Mouse (Mus musculus): ENCODE measurements around the gene Nppa. TPM values are rescaled to one million over a fixed set of nuclear protein-coding genes. Genes with fewer than 3 reads are reported as not detected.

Nppa gene
- polyA plus RNA-seq, 2 experiments: 0.87 TPM; not detected in 1

DNA sequence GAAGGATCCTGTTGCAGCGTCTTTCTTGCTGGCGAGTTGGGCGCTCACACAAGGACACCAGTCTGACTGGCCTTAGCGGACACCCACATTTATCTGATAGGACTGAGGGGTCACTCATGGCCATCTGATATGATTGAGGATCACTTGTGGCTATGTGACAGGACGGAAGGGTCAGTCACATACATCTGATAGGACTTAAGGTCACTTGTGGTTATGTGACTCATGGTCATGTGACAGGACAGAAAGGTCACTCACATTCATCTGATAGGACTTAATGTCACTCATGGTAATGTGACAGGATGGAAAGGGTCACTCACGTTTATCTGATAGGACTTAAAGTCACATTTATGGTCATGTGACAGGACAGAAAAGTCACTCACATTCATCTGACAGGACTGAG, 22.1 kb upstream of the Nppa start:
- Histone ChIP-seq H3K9ac (ENCODE audit: low read depth, low read length, severe bottlenecking) (no peak overlapping the region), H3K9me3 (ENCODE audit: control insufficient read depth, low read length) (no peaks in the 10 kb centered on the region), H3K4me2 (replicated peaks; ENCODE audit: low read depth, low read length, severe bottlenecking) (no peak overlapping the region), H3K4me3 (replicated peaks; ENCODE audit: low read length) (no peak overlapping the region), H3K27me3 (ENCODE audit: control insufficient read depth, insufficient read depth, low read length) (no peaks in the 10 kb centered on the region), H3K4me1 (ENCODE audit: control insufficient read depth, insufficient read depth, low read length) (no peaks in the 10 kb centered on the region), H3K27ac (replicated peaks; ENCODE audit: low read depth, low read length) (no peak overlapping the region), H3K36me3 (ENCODE audit: control insufficient read depth, insufficient read depth, low read length) (no peaks in the 10 kb centered on the region)
- DNase-seq (ENCODE audit: low spot score): no peak
- no peak for TF ChIP-seq POLR2A (IDR thresholded peaks at IDR 0.05; ENCODE audit: borderline replicate concordance, extremely low read depth, insufficient read depth, insufficient read length)
- no peak for ATAC-seq (ENCODE audit: low FRiP score, low read depth)
- WGBS: 85% methylated on average over 6 of the region's 6 CpGs

DNA sequence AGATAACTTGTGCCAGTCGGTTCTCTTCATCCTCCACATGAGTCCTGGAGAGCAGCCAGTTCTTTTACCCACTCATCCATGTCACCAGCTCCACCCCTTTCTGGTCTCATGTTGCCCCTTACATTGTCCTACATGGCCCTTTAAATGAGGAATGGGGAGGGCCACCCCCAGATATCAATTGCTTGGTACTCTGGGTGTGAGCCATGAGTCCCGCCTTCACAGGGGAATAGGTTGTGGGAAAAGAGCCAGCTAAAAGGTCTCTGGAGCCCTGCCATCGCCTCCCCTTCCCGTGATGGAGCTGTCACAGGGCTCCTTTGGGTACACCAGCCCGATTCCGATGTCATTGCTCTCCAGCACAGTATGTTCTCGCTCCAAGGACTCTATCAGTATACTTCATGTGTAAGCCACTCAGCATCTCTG, 21.1 kb upstream of the Nppa start:
- no peak for DNase-seq (ENCODE audit: low spot score)
- Histone ChIP-seq H3K36me3 (ENCODE audit: control insufficient read depth, insufficient read depth, low read length) (no peaks in the 10 kb centered on the region), H3K4me2 (replicated peaks; ENCODE audit: low read depth, low read length, severe bottlenecking) (no peak overlapping the region), H3K27ac (replicated peaks; ENCODE audit: low read depth, low read length) (no peak overlapping the region), H3K9ac (ENCODE audit: low read depth, low read length, severe bottlenecking) (no peak overlapping the region), H3K4me3 (replicated peaks; ENCODE audit: low read length) (no peak overlapping the region), H3K4me1 (ENCODE audit: control insufficient read depth, insufficient read depth, low read length) (no peaks in the 10 kb centered on the region), H3K27me3 (ENCODE audit: control insufficient read depth, insufficient read depth, low read length) (no peaks in the 10 kb centered on the region), H3K9me3 (ENCODE audit: control insufficient read depth, low read length) (no peaks in the 10 kb centered on the region)
- 78% methylated on average over 7 of the region's 7 CpGs for WGBS
- ATAC-seq (ENCODE audit: low FRiP score, low read depth): no peak
- no peak for TF ChIP-seq POLR2A (IDR thresholded peaks at IDR 0.05; ENCODE audit: borderline replicate concordance, extremely low read depth, insufficient read depth, insufficient read length)

DNA sequence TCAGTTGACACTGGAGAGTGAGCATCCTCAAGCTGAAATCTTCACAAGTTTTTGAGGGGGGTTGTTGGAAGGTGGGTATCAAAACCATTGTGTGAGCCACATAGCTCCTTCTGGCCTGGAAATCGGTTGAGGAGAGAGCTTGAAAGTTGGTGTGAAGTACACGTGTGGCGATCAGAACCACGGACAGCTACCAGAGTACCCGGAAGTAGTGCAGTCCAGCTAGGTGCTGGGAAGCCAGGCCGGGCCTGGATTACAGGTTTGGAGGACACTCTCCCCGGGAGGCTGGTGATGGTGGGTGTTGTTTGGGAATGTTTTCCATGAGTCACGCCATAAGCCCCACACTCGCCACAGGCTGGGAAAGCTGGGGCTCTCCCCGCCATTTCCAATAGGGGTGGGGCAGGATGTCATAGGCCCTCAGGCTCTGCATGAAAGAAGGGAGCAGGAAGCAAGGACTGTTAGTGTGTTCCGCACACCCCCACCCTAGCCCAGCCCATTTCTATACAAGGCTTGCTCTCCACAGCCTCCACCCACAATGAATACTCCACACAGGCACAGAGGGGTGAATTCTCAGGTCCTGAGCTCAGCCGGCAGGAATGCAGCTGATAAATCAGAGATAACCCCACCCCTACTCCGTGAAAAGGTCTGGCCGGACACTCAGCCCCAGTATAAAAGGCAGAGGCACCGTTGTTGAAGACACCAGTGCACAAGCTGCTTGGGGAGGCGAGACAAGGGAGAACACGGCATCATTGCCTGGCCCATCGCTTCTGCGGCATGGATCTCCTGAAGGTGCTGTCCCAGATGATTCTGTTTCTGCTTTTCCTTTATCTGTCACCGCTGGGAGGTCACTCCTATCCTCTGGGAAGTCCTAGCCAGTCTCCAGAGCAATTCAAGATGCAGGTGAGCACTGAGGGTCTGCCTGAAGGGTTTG, 15.1 kb upstream of the Nppa start, which contains the start of gene Nppb:
Gene Nppb (plus strand): TSS at position 584 of the 928 bp plus-strand sequence.
- Histone ChIP-seq H3K27me3 (ENCODE audit: control insufficient read depth, insufficient read depth, low read length) (no peaks in the 10 kb centered on the region), H3K9ac (ENCODE audit: low read depth, low read length, severe bottlenecking) (no peak within 1 kb of the TSS), H3K9me3 (ENCODE audit: control insufficient read depth, low read length) (no peaks in the 10 kb centered on the region), H3K36me3 (ENCODE audit: control insufficient read depth, insufficient read depth, low read length) (no peaks in the 10 kb centered on the region), H3K27ac (replicated peaks; ENCODE audit: low read depth, low read length) (no peak within 1 kb of the TSS), H3K4me2 (replicated peaks; ENCODE audit: low read depth, low read length, severe bottlenecking) (no peak within 1 kb of the TSS), H3K4me1 (ENCODE audit: control insufficient read depth, insufficient read depth, low read length) (no peaks in the 10 kb centered on the region), H3K4me3 (replicated peaks; ENCODE audit: low read length) (no peak within 1 kb of the TSS)
- ATAC-seq (ENCODE audit: low FRiP score, low read depth): no peak
- WGBS: 32% methylated on average over 20 of the region's 20 CpGs
- no peak for TF ChIP-seq POLR2A (IDR thresholded peaks at IDR 0.05; ENCODE audit: borderline replicate concordance, extremely low read depth, insufficient read depth, insufficient read length)
- DNase-seq (ENCODE audit: low spot score): peak; percentile 43

DNA sequence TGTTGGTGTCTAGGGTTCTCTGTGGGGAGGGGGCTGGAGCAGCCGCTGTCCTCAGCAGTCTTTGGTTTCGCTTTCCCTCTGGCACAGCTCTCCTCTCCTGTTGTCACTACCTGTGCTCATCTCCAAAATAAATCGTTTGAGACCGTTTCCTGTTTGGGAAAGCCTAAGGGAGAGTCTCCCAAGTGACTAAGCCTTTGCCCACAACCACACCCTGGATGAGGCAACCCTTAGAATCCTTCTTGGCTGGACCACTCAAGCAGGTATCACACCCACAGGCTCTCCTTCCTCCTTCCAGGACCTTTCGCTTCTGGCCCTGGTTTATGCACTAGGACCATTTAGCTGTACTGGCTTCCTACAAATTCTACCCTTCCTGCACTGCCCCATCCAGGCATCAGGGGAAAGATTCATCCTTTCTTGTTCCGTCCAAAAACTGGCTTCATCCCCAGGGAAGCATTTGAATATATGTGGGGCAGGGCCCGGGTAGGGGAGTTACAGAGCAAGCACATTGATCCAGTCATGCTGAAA, 6.9 kb upstream of the Nppa start:
- Histone ChIP-seq H3K4me2 (replicated peaks; ENCODE audit: low read depth, low read length, severe bottlenecking) (no peak overlapping the region), H3K4me3 (replicated peaks; ENCODE audit: low read length) (no peak overlapping the region), H3K4me1 (ENCODE audit: control insufficient read depth, insufficient read depth, low read length) (no peaks in the 10 kb centered on the region), H3K27me3 (ENCODE audit: control insufficient read depth, insufficient read depth, low read length) (no peaks in the 10 kb centered on the region), H3K9me3 (ENCODE audit: control insufficient read depth, low read length) (no peaks in the 10 kb centered on the region), H3K36me3 (ENCODE audit: control insufficient read depth, insufficient read depth, low read length) (no peaks in the 10 kb centered on the region), H3K9ac (ENCODE audit: low read depth, low read length, severe bottlenecking) (no peak overlapping the region), H3K27ac (replicated peaks; ENCODE audit: low read depth, low read length) (no peak overlapping the region)
- 62% methylated on average over 7 of the region's 7 CpGs for WGBS
- DNase-seq (ENCODE audit: low spot score) (no peak), ATAC-seq (ENCODE audit: low FRiP score, low read depth) (no peak)
- no peak for TF ChIP-seq POLR2A (IDR thresholded peaks at IDR 0.05; ENCODE audit: borderline replicate concordance, extremely low read depth, insufficient read depth, insufficient read length)

DNA sequence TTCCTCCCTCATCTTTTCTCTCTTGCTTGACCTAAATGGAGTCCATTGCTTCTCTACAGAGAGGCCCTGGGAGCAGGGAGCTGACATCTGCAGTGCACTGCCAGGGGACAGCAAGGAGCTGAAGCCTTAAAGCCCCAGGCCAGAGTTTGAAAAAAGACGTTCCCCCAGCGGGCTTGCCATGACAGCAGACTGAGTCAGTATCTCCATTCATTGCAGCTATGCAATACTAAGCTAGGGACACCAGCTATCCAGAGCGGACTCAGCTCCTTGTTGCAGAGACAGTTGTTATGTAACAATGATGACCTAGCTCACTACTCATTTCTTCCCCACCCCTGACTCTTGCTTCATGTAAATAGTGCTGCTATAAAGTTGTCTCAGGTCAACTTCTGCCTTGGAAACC, 5.2 kb upstream of the Nppa start:
- TF ChIP-seq POLR2A (IDR thresholded peaks at IDR 0.05; ENCODE audit: borderline replicate concordance, extremely low read depth, insufficient read depth, insufficient read length): no peak
- Histone ChIP-seq H3K4me2 (replicated peaks; ENCODE audit: low read depth, low read length, severe bottlenecking) (no peak overlapping the region), H3K36me3 (ENCODE audit: control insufficient read depth, insufficient read depth, low read length) (no peaks in the 10 kb centered on the region), H3K4me1 (ENCODE audit: control insufficient read depth, insufficient read depth, low read length) (no peaks in the 10 kb centered on the region), H3K4me3 (replicated peaks; ENCODE audit: low read length) (no peak overlapping the region), H3K27me3 (ENCODE audit: control insufficient read depth, insufficient read depth, low read length) (no peaks in the 10 kb centered on the region), H3K9me3 (ENCODE audit: control insufficient read depth, low read length) (no peaks in the 10 kb centered on the region), H3K9ac (ENCODE audit: low read depth, low read length, severe bottlenecking) (no peak overlapping the region), H3K27ac (replicated peaks; ENCODE audit: low read depth, low read length) (no peak overlapping the region)
- ATAC-seq (ENCODE audit: low FRiP score, low read depth) (no peak), DNase-seq (ENCODE audit: low spot score) (no peak)
- WGBS: 78% methylated on average over 3 of the region's 3 CpGs

Data from limb, embryonic 14.5 days (tissue).